Mouse (Mus musculus): Measurements from ENCODE around the gene Rgl1. TPM values are rescaled to one million over a fixed set of nuclear protein-coding genes. Genes with fewer than 3 reads are reported as not detected.

The Rgl1 gene
- polyA plus RNA-seq, 1 experiment from 2014 or later, result 11.8 TPM

DNA sequence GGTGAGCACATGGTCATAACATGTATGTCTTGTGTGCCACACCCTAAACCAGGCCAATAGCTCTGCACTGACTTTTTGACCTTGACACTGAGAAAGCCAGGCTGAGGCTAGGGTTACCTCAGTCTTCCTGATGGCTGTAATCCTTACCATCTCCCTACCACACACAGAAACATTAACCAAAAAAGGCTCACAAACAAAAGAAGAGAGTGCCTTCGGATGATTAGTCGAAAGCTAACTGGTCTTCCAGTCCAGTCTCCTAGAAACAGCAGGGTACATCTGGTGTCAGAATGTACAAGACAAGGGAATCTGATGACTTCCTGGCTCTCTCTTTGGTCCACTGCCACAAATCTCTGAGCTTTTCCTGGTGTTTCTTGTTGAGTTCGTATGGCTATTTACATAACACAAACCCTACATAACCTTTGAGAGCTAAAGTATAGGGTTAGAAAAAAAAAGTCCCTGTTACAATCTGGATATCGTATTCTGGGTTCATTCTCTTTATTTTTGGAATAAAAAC, 249.0 kb downstream of the Rgl1 start:
- no peak for DNase-seq
- Histone ChIP-seq H3K27me3 (no peaks in the 10 kb centered on the region), H3K4me1 (replicated peaks) (no peaks in the 10 kb centered on the region), H3K27ac (no peak overlapping the region), H3K4me2 (no peak overlapping the region), H3K36me3 (peaks cover 15% of the 10 kb centered on the region), H3K9me3 (replicated peaks) (no peaks in the 10 kb centered on the region), H3K4me3 (replicated peaks) (no peak overlapping the region), H3K9ac (no peak overlapping the region)
- WGBS (ENCODE audit: insufficient replicate concordance), result 60% methylated on average over 4 of the region's 4 CpGs
- no peak for ATAC-seq (ENCODE audit: low read depth)

DNA sequence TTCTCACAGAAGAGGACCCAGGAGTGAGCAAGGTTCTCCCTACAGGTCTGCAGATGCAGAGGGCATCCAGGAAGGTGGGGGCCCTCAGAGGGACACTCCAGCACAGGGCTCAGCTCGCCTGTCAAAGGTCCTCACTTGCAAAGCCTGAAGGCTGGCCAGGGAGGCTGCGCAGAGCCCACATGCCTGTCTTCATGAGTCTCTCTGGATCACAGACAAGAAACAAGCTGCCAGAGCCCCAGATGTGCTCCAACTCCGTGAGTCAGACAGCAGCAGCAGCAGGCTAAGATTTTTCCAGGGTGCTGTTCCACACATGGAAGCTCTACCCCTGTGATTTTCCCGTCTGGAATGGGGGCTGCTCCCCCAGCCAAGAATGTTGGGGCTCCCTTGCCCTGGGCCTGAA, 251.9 kb downstream of the Rgl1 start:
- Histone ChIP-seq H3K27me3 (no peaks in the 10 kb centered on the region), H3K4me3 (replicated peaks) (no peak overlapping the region), H3K27ac (no peak overlapping the region), H3K36me3 (peaks cover 5% of the 10 kb centered on the region; the same call in 1 of the 2 replicates), H3K4me1 (replicated peaks) (no peaks in the 10 kb centered on the region), H3K9me3 (replicated peaks) (no peaks in the 10 kb centered on the region), H3K4me2 (no peak overlapping the region), H3K9ac (no peak overlapping the region)
- ATAC-seq (ENCODE audit: low read depth), result no peak
- WGBS (ENCODE audit: insufficient replicate concordance), result 53% methylated on average over 4 of the region's 4 CpGs
- DNase-seq, result no peak

DNA sequence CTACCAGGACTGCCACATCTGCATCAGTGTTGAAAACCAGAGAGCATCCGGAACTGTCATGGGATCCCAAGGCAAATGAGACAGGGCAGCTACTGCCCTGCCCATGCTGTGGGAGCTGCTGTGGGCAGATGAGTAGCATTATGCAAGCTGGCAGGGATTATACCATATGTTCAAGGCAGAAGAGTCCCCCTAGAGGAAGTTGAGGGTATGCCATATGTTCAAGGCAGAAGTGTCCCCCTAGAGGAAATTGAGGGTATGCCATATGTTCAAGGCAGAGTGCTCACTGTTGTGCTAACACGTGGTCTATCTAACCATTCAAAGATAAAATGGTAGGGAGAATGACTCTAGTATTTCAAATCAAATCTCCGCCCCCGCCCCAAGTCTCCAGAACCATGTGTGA, 254.9 kb downstream of the Rgl1 start:
- Histone ChIP-seq H3K27me3 (no peaks in the 10 kb centered on the region), H3K4me1 (replicated peaks) (no peaks in the 10 kb centered on the region), H3K4me2 (no peak overlapping the region), H3K27ac (no peak overlapping the region), H3K4me3 (replicated peaks) (no peak overlapping the region), H3K36me3 (no peaks in the 10 kb centered on the region), H3K9me3 (replicated peaks) (no peaks in the 10 kb centered on the region), H3K9ac (no peak overlapping the region)
- DNase-seq (no peak), ATAC-seq (ENCODE audit: low read depth) (peak; percentile 31; the same call in 1 of the 2 replicates)
- WGBS (ENCODE audit: insufficient replicate concordance), result 48% methylated on average over 4 of the region's 4 CpGs

DNA sequence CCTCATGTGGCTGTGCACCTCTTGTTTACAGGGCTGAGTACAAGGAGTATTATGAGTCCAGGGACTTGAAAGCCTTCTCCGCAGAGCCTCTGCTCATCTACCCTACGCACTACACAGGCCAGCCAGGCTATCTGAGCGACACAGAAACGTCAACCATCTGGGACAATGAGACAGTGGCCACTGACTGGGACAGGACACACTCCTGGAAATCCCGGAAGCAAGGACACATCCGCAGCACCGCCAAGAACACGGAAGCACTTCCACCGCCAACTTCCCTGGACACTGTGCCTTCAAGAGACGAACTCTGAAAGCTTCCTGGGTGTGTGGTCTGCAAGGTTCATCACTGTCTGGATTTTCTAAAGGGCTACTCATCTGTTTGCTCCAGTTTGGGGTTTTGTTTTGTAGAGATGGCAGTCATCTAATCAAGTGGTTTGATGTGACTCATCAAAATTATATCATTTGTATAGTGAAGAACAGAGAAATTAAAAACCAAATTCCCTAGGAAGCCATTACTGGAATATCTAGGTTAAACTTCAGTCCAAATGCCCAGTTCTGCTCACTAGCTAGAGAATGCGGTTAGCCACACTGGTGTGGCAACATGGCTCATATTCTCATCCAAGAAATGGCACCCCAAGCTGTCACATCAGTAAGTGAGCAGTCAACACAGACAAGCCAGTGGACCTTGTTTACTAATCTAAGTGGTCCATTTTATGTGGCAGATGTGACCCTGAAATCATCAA, 257.5 kb downstream of the Rgl1 start:
- Histone ChIP-seq H3K27ac (no peak overlapping the region), H3K4me3 (replicated peaks) (no peak overlapping the region), H3K36me3 (no peaks in the 10 kb centered on the region), H3K9ac (no peak overlapping the region), H3K27me3 (no peaks in the 10 kb centered on the region), H3K9me3 (replicated peaks) (no peaks in the 10 kb centered on the region), H3K4me2 (no peak overlapping the region), H3K4me1 (replicated peaks) (no peaks in the 10 kb centered on the region)
- 73% methylated on average over 11 of the region's 11 CpGs for WGBS (ENCODE audit: insufficient replicate concordance)
- ATAC-seq (ENCODE audit: low read depth) (no peak), DNase-seq (no peak)

DNA sequence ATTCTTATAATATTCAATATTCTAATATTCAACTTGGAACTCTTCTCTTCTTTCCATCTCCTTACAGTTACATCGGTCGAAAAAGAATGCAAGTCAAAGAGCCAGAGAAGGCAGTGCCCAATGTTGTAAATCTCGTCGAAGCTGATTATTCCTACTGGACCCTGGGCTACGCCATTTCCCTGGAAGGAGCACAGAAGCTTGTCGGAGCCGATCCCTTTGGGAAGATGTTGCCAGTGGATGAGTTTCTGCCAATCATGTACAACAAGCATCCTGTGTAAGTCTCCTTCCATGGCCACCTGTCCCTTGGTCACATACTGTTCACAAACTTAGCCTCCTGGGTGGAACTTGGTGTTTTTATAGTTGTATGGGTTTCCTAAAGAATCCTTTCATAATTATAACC, 259.4 kb downstream of the Rgl1 start:
- H3K4me2 ChIP-seq, result no peak overlapping the region
- no peaks in the 10 kb centered on the region for H3K27me3 ChIP-seq
- 73% methylated on average over 7 of the region's 7 CpGs for WGBS (ENCODE audit: insufficient replicate concordance)
- no peak for ATAC-seq (ENCODE audit: low read depth)
- H3K9me3 ChIP-seq (replicated peaks), result no peaks in the 10 kb centered on the region
- DNase-seq, result no peak
- no peak overlapping the region for H3K9ac ChIP-seq
- no peaks in the 10 kb centered on the region for H3K36me3 ChIP-seq
- no peaks in the 10 kb centered on the region for H3K4me1 ChIP-seq (replicated peaks)
- H3K27ac ChIP-seq, result no peak overlapping the region
- H3K4me3 ChIP-seq (replicated peaks), result no peak overlapping the region

DNA sequence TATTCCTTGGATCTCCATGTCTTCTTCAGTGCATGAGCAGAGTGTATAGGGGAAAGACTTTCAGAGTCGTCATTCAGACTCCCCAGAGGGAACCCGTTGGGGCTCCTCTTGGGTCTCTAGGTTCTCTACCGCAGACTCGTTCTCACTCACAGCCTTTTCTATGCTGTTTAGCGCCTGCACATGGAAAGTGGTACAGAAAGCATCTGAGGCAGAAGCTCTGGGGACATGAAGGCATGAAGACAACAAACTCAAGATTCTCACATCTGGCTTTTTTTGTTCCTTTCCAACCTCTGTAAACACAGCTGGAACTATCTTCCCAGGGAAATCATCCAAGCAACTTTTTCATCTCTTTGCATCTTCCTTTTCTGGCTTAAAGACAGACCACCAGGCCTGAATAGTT, 260.0 kb downstream of the Rgl1 start:
- Histone ChIP-seq H3K4me3 (replicated peaks) (no peak overlapping the region), H3K36me3 (no peaks in the 10 kb centered on the region), H3K9ac (no peak overlapping the region), H3K27me3 (no peaks in the 10 kb centered on the region), H3K4me2 (no peak overlapping the region), H3K27ac (no peak overlapping the region), H3K4me1 (replicated peaks) (no peaks in the 10 kb centered on the region), H3K9me3 (replicated peaks) (no peaks in the 10 kb centered on the region)
- DNase-seq (no peak), ATAC-seq (ENCODE audit: low read depth) (no peak)
- WGBS (ENCODE audit: insufficient replicate concordance), result 76% methylated on average over 5 of the region's 5 CpGs

DNA sequence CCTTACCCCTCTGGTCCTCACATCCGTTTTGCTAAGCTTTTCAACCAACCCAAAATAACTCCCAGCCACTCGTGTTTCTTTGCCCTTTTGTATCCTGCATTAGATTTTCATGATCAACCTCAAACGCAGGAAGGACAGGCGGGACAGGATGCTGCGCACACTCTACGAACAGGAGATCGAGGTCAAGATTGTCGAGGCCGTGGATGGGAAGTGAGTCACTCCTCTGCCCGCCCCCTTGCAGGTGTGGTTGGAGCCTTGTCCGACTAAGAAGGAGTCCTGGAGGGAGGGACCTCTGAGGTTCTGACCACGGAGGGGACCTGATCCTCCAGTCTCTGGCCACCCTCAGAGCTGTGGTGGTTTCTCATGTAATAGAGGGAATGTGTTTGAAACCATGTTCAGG, 266.3 kb downstream of the Rgl1 start:
- H3K9ac ChIP-seq, result no peak overlapping the region
- DNase-seq, result no peak
- no peaks in the 10 kb centered on the region for H3K9me3 ChIP-seq (replicated peaks)
- 31% methylated on average over 12 of the region's 12 CpGs for WGBS (ENCODE audit: insufficient replicate concordance)
- H3K4me1 ChIP-seq (replicated peaks), result 0 out of 2 replicates have a peak, but pooled peaks cover 4% of the 10 kb centered on the region
- no peak for ATAC-seq (ENCODE audit: low read depth)
- no peak overlapping the region for H3K27ac ChIP-seq
- H3K27me3 ChIP-seq, result no peaks in the 10 kb centered on the region
- H3K4me3 ChIP-seq (replicated peaks), result no peak overlapping the region
- no peaks in the 10 kb centered on the region for H3K36me3 ChIP-seq
- no peak overlapping the region for H3K4me2 ChIP-seq

DNA sequence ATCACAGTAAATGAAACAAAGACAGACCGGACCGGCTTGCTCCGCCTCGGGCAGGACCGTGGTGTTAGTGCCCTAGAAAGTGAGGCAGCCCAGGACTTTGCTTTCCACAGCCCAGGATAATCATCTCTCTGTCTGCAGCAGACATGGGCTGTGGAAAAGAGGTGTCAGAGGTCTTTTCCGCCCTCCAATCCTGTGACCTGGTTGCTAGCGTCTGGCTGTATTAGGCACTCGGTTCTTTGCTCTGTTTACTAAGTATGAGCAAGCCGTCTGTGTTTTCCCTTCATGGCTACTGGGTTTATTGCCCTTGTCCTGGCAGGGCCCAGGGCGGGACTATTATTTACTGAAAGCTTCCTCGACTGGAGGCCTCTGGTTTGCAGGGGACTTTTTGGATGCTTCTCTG, 268.6 kb downstream of the Rgl1 start:
- H3K4me1 ChIP-seq (replicated peaks), result 0 out of 2 replicates have a peak, but pooled peaks cover 4% of the 10 kb centered on the region
- ATAC-seq (ENCODE audit: low read depth), result no peak
- H3K27ac ChIP-seq, result no peak overlapping the region
- DNase-seq, result no peak
- WGBS (ENCODE audit: insufficient replicate concordance), result 42% methylated on average over 11 of the region's 11 CpGs
- H3K9ac ChIP-seq, result no peak overlapping the region
- no peaks in the 10 kb centered on the region for H3K9me3 ChIP-seq (replicated peaks)
- H3K4me2 ChIP-seq, result peak overlapping the region; percentile 12; the same call in 1 of the 2 replicates
- H3K36me3 ChIP-seq, result no peaks in the 10 kb centered on the region
- no peaks in the 10 kb centered on the region for H3K27me3 ChIP-seq
- no peak overlapping the region for H3K4me3 ChIP-seq (replicated peaks)

DNA sequence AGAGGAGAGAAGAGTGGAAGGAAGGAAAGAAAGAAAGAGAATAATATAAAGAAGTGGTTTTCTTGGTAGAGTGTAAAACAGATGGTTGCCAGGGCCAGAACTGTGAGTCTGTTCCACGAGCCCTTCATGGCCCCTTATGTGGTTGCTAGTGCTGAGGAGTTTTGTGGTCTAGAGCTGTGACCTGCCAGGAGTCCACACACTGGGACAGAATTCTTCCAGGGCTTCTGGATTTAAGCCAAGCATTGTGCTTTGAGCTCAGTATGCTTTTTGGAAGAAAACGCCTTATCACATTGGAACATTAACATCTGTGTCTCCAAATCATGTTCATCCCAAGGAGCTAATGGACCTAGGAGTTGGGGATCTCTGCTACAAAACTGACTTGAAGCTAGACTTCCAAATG, 269.3 kb downstream of the Rgl1 start:
- Histone ChIP-seq H3K9ac (no peak overlapping the region), H3K4me2 (no peak overlapping the region), H3K4me1 (replicated peaks) (0 out of 2 replicates have a peak, but pooled peaks cover 4% of the 10 kb centered on the region), H3K36me3 (no peaks in the 10 kb centered on the region), H3K9me3 (replicated peaks) (no peaks in the 10 kb centered on the region), H3K27ac (no peak overlapping the region), H3K27me3 (no peaks in the 10 kb centered on the region), H3K4me3 (replicated peaks) (no peak overlapping the region)
- WGBS (ENCODE audit: insufficient replicate concordance), result 39% methylated on average over 2 of the region's 2 CpGs
- ATAC-seq (ENCODE audit: low read depth) (no peak), DNase-seq (no peak)

DNA sequence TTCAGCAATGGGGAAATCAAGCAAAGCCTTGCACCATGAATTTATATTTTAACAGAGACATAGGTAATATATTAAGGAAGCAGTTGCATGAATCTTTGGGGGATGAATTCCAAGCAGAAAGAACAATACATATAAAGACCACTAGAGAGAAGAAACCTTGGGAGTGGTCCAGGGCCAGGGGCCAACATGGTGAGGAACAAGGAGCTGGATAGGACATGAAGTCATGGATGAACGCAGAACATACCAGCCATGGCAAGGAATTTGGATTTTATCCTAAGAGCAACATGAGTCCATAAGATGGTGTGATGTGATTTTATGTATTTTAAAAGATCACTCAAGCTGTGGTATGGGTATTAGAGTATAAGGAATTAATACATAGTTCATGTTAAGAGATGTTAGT, 273.9 kb downstream of the Rgl1 start:
- Histone ChIP-seq H3K27ac (no peak overlapping the region), H3K4me2 (no peak overlapping the region), H3K36me3 (no peaks in the 10 kb centered on the region), H3K27me3 (no peaks in the 10 kb centered on the region), H3K9ac (no peak overlapping the region), H3K4me3 (replicated peaks) (no peak overlapping the region), H3K9me3 (replicated peaks) (no peaks in the 10 kb centered on the region), H3K4me1 (replicated peaks) (no peaks in the 10 kb centered on the region)
- no peak for DNase-seq
- WGBS (ENCODE audit: insufficient replicate concordance), result 61% methylated on average over 1 of the region's 1 CpGs
- no peak for ATAC-seq (ENCODE audit: low read depth)

DNA sequence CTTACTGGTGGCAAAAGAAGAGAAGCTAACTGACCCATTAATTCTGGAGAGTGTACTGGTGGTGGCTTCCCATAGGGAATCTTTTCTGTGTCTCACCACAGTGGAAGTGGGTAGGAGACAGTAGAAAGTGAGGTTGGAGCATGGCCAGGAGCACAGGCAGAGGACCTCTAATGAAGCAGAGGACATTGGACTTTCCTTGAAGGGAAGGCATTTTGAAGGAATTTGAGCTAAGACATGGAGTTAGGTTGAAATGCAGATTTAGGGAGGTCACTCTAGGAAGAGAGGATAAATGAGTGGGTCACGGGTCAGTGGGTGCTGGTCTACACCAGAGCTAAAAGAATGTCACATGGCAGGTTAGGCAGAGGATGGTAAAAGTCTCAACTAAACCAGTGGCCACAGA, 275.3 kb downstream of the Rgl1 start:
- Histone ChIP-seq H3K4me3 (replicated peaks) (no peak overlapping the region), H3K27me3 (no peaks in the 10 kb centered on the region), H3K9me3 (replicated peaks) (no peaks in the 10 kb centered on the region), H3K9ac (no peak overlapping the region), H3K36me3 (no peaks in the 10 kb centered on the region), H3K4me1 (replicated peaks) (no peaks in the 10 kb centered on the region), H3K27ac (no peak overlapping the region), H3K4me2 (no peak overlapping the region)
- no peak for DNase-seq
- ATAC-seq (ENCODE audit: low read depth), result no peak
- WGBS (ENCODE audit: insufficient replicate concordance), result 72% methylated on average over 1 of the region's 1 CpGs

DNA sequence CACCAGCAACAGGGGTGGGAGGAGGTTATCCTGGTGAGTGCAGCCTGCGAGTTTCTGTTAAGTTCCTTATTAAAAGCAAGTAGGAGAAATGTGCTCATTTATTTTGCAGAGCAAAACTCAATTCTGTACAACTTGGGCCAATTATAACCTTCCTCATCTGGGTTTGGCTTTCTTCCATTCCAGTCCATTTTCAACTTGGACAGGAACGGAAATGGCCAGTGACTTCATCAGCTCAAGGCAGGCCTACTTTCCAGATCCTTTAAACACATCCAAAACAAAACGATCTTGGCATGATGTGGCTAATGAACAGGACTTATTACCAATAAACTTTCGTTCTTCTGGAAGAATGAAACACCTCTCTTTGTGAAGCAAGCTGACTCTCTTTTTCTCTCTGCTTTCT, 290.0 kb downstream of the Rgl1 start:
- Histone ChIP-seq H3K4me3 (replicated peaks) (no peak overlapping the region), H3K27ac (no peak overlapping the region), H3K4me1 (replicated peaks) (no peaks in the 10 kb centered on the region), H3K4me2 (no peak overlapping the region), H3K9ac (no peak overlapping the region), H3K27me3 (no peaks in the 10 kb centered on the region), H3K9me3 (replicated peaks) (no peaks in the 10 kb centered on the region), H3K36me3 (no peaks in the 10 kb centered on the region)
- DNase-seq (no peak), ATAC-seq (ENCODE audit: low read depth) (no peak)
- 61% methylated on average over 4 of the region's 4 CpGs for WGBS (ENCODE audit: insufficient replicate concordance)

All from liver, embryonic 13.5 days (tissue).